Mouse (Mus musculus) limb, embryonic 11.5 days (tissue): Measurements from ENCODE around the gene Rora. TPM values are rescaled to one million over a fixed set of nuclear protein-coding genes. Genes with fewer than 3 reads are reported as not detected.

Experiments
- ATAC-seq: fragments of 200-750 bp; cut with Nextera tagmentation; 2 replicates; pipeline ENCODE4 v1.8.0; 2017; ENCODE audit warnings: low read depth; ENCODE audit not compliant: insufficient number of reproducible peaks, low FRiP score, low TSS enrichment
- DNase-seq: peaks from one replicate; pipeline ENCODE4 v3.0.0-alpha.2; 2015; ENCODE audit warnings: low spot score
- H3K27ac ChIP-seq: fragments of 300-500 bp; sonication (generic); replicated peaks from 2 replicates; pipeline ENCODE4 v1.5.1; 2014; ENCODE audit warnings: low read depth, mild to moderate bottlenecking, low read length
- H3K27me3 ChIP-seq: fragments of 300-500 bp; sonication (generic); 2 replicates; pipeline ENCODE4 v1.6.1; 2014; ENCODE audit warnings: mild to moderate bottlenecking, low read length, mixed read lengths; ENCODE audit not compliant: control insufficient read depth, insufficient read depth
- H3K36me3 ChIP-seq: fragments of 300-500 bp; sonication (generic); 2 replicates; pipeline ENCODE4 v1.6.1; 2014; ENCODE audit warnings: mild to moderate bottlenecking, low read length, moderate library complexity, mixed read lengths; ENCODE audit not compliant: control insufficient read depth, insufficient read depth
- H3K4me1 ChIP-seq: fragments of 300-500 bp; sonication (generic); 2 replicates; pipeline ENCODE4 v1.6.1; 2014; ENCODE audit warnings: low read length, mixed read lengths; ENCODE audit not compliant: control insufficient read depth, insufficient read depth
- H3K4me2 ChIP-seq: fragments of 300-500 bp; sonication (generic); 2 replicates; pipeline ENCODE4 v1.6.1; 2014; ENCODE audit warnings: low read depth, mild to moderate bottlenecking, moderate library complexity; ENCODE audit not compliant: severe bottlenecking
- H3K4me3 ChIP-seq: fragments of 300-500 bp; sonication (generic); 2 replicates; pipeline ENCODE4 v1.5.1; 2014; ENCODE audit warnings: low read depth, low read length
- H3K9ac ChIP-seq: fragments of 300-500 bp; sonication (generic); 2 replicates; pipeline ENCODE4 v1.6.1; 2014; ENCODE audit warnings: mild to moderate bottlenecking, low read length
- H3K9me3 ChIP-seq: fragments of 300-500 bp; sonication (generic); 2 replicates; pipeline ENCODE4 v1.6.1; 2016; ENCODE audit warnings: low read length; ENCODE audit not compliant: control insufficient read depth
- WGBS: fragments of 180-500 bp; shearing (Covaris S2); extraction: QIAGEN DNeasy Blood & Tissue Kit; methylation state at CpG from one replicate; pipeline ENCODE4 v1.1.7; 2014; 5-methylcytosine and 5-hydroxymethylcytosine counted together
- polyA plus RNA-seq: library from polyadenylated mRNA; unstranded; fragments of >200 nt; fragmentation: Nextera tagmentation; extraction: Ambion mirVana; gene quantifications from 2 replicates; pipeline ENCODE4 v1.2.1, GENCODE M21; 2014

Gene Rora
- polyA plus RNA-seq, 1 experiment from 2014 or later = 3.1 TPM

- H3K27ac ChIP-seq = no peak overlapping the region
- H3K4me1 ChIP-seq = no peaks in the 10 kb centered on the region
- H3K9me3 ChIP-seq = no peaks in the 10 kb centered on the region
- no peaks in the 10 kb centered on the region for H3K27me3 ChIP-seq
- WGBS = 93% methylated on average over 3 of the region's 3 CpGs
- ATAC-seq = no peak
- H3K9ac ChIP-seq = no peak overlapping the region
- H3K4me2 ChIP-seq = no peak overlapping the region
- no peak overlapping the region for H3K4me3 ChIP-seq
- no peaks in the 10 kb centered on the region for H3K36me3 ChIP-seq
- DNase-seq = no peak
Observed at GRCm38 (mm10) chr9:69285011-69285410, 631.4 kb downstream of the Rora start.

- Histone ChIP-seq H3K4me1 (peaks cover 25% of the 10 kb centered on the region), H3K4me3 (no peak overlapping the region), H3K27me3 (peaks cover 8% of the 10 kb centered on the region; the same call in 1 of the 2 replicates), H3K9me3 (no peaks in the 10 kb centered on the region), H3K4me2 (no peak overlapping the region), H3K9ac (no peak overlapping the region), H3K27ac (no peak overlapping the region), H3K36me3 (no peaks in the 10 kb centered on the region)
- no peak for DNase-seq
- ATAC-seq = no peak
- WGBS = 73% methylated on average over 1 of the region's 1 CpGs
Observed at GRCm38 (mm10) chr9:69288113-69288512, 634.5 kb downstream of the Rora start.

GRCm38 (mm10) chr9:69288586-69288985 lies 635.0 kb downstream of the Rora start:
- no peak for ATAC-seq
- peaks cover 8% of the 10 kb centered on the region; the same call in 1 of the 2 replicates for H3K27me3 ChIP-seq
- H3K4me3 ChIP-seq = no peak overlapping the region
- no peak for DNase-seq
- H3K9me3 ChIP-seq = no peaks in the 10 kb centered on the region
- H3K27ac ChIP-seq = no peak overlapping the region
- H3K9ac ChIP-seq = no peak overlapping the region
- peaks cover 29% of the 10 kb centered on the region for H3K4me1 ChIP-seq
- 37% methylated on average over 5 of the region's 5 CpGs for WGBS
- no peak overlapping the region for H3K4me2 ChIP-seq
- no peaks in the 10 kb centered on the region for H3K36me3 ChIP-seq

GRCm38 (mm10) chr9:69289056-69290017 lies 635.8 kb downstream of the Rora start:
- H3K4me1 ChIP-seq = peaks cover 32% of the 10 kb centered on the region

GRCm38 (mm10) chr9:69290018-69290880 lies 636.7 kb downstream of the Rora start:
- under 1% methylated on average over 69 of the region's 73 CpGs for WGBS
- H3K4me1 ChIP-seq = peaks cover 35% of the 10 kb centered on the region
- no peak overlapping the region for H3K27ac ChIP-seq
- peaks cover 8% of the 10 kb centered on the region; the same call in 1 of the 2 replicates for H3K27me3 ChIP-seq
- DNase-seq (peak; percentile 63), ATAC-seq (peak; percentile 63)
- H3K36me3 ChIP-seq = no peaks in the 10 kb centered on the region
- H3K9ac ChIP-seq = peak overlapping the region; percentile 61
- H3K4me3 ChIP-seq = peak overlapping the region; percentile 69
- H3K4me2 ChIP-seq = peak overlapping the region; percentile 99
- no peaks in the 10 kb centered on the region for H3K9me3 ChIP-seq

More at GRCm38 (mm10) chr9:69289056-69290017, 635.8 kb downstream of the Rora start:
- Histone ChIP-seq H3K36me3 (no peaks in the 10 kb centered on the region), H3K4me2 (peak overlapping the region; percentile 99), H3K9me3 (no peaks in the 10 kb centered on the region), H3K27ac (no peak overlapping the region), H3K4me3 (peak overlapping the region; percentile 69), H3K9ac (peak overlapping the region; percentile 61), H3K27me3 (peaks cover 8% of the 10 kb centered on the region; the same call in 1 of the 2 replicates)
- DNase-seq (peak; percentile 82), ATAC-seq (peak; percentile 90)
- under 1% methylated on average over 49 of the region's 59 CpGs for WGBS

GRCm38 (mm10) chr9:69290881-69291450 lies 637.4 kb downstream of the Rora start:
- H3K27ac ChIP-seq = no peak overlapping the region
- H3K36me3 ChIP-seq = no peaks in the 10 kb centered on the region
- peak overlapping the region; percentile 61 for H3K9ac ChIP-seq
- peaks cover 8% of the 10 kb centered on the region; the same call in 1 of the 2 replicates for H3K27me3 ChIP-seq
- peak overlapping the region; percentile 99 for H3K4me2 ChIP-seq
- peaks cover 35% of the 10 kb centered on the region for H3K4me1 ChIP-seq
- DNase-seq (peak; percentile 67), ATAC-seq (no peak)
- under 1% methylated on average over 29 of the region's 29 CpGs for WGBS
- no peaks in the 10 kb centered on the region for H3K9me3 ChIP-seq
- peak overlapping the region; percentile 69 for H3K4me3 ChIP-seq

- Histone ChIP-seq H3K9ac (no peak overlapping the region; the same call in 1 of the 2 replicates), H3K27me3 (peaks cover 8% of the 10 kb centered on the region; the same call in 1 of the 2 replicates), H3K9me3 (no peaks in the 10 kb centered on the region), H3K36me3 (no peaks in the 10 kb centered on the region), H3K4me1 (peaks cover 35% of the 10 kb centered on the region), H3K4me2 (peak overlapping the region; percentile 99), H3K27ac (no peak overlapping the region), H3K4me3 (peak overlapping the region; percentile 69)
- 2% methylated on average over 13 of the region's 13 CpGs for WGBS
- no peak for DNase-seq
- no peak for ATAC-seq
Observed at GRCm38 (mm10) chr9:69291451-69291850, 637.9 kb downstream of the Rora start.

- DNase-seq (no peak), ATAC-seq (no peak)
- H3K9ac ChIP-seq = no peak overlapping the region
- H3K36me3 ChIP-seq = no peaks in the 10 kb centered on the region
- no peaks in the 10 kb centered on the region for H3K9me3 ChIP-seq
- no peak overlapping the region for H3K4me3 ChIP-seq
- H3K27ac ChIP-seq = no peak overlapping the region
- peaks cover 8% of the 10 kb centered on the region; the same call in 1 of the 2 replicates for H3K27me3 ChIP-seq
- 24% methylated on average over 5 of the region's 5 CpGs for WGBS
- H3K4me2 ChIP-seq = no peak overlapping the region
- peaks cover 35% of the 10 kb centered on the region for H3K4me1 ChIP-seq
Observed at GRCm38 (mm10) chr9:69292353-69292752, 638.8 kb downstream of the Rora start.
